Mouse (Mus musculus): ENCODE data around the gene Exoc2. TPM values are rescaled to one million over a fixed set of nuclear protein-coding genes. Genes with fewer than 3 reads are reported as not detected.
A peak's percentile ranks its signal among the peaks of the same experiment; 100 is the strongest.

The Exoc2 gene
- total and polyA plus RNA-seq, 3 experiments: 22.1 to 26.0 TPM; not detected in 1

DNA sequence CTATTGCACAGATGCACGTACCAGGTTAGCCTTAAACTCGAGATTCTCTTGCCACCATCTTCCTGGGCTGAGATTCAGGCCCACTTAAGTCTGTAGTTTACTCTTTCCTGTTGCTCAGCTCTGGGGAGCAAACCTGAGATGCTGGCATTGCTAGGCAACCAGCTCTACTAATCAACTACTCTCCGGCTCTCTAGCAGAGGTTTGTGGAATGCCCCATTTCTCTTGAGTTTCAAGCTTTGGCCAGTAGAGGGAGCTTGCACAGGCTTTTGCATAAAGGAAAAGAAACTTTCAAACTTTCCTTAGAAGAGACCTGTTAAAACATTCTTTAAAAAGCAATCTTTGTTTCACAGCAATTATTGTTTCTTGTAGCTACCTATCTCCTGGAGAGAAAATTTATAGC, 19.9 kb upstream of the Exoc2 start (continued):
- TF ChIP-seq ELF1 (IDR thresholded peaks at IDR 0.05; ENCODE audit: low read depth, low read length) (no peak), GATA1 (IDR thresholded peaks at IDR 0.05; ENCODE audit: low read depth, low read length) (no peak), RAD21 (IDR thresholded peaks at IDR 0.05; ENCODE audit: low read depth, low read length) (peak; percentile 46), ZKSCAN1 (IDR thresholded peaks at IDR 0.05; ENCODE audit: low read depth, low read length) (no peak), E2F4 (IDR thresholded peaks at IDR 0.05; ENCODE audit: borderline replicate concordance, low read depth, low read length) (no peak)

DNA sequence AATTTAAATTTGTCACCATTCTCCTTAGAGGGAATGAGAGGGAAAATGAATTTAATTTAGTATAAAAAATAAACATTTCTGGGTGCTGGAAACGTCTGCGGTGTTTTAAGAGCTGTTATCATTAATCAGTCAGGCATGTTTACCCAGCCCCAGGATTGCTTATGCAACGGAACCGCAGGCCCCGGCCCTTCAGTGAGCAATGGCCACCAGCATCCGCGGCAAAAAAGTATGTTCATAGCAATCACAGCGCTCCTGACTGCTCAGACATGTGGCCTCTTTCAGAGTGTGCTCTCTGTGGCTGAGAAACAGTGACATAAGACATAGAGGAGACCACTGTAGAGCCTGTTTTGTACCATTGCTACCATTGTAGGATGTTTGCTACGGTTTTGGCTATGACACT, 16.3 kb upstream of the Exoc2 start:
- Histone ChIP-seq H3K9ac (ENCODE audit: control insufficient read depth, low read depth, low read length, poor library complexity, severe bottlenecking) (no peak overlapping the region), H3K27me3 (ENCODE audit: control insufficient read depth in 1 of 2, insufficient read depth in 2 of 2, low read length in 2 of 2) (peaks cover 2 to 11% of the 10 kb centered on the region in 2 experiments), H3K79me2 (ENCODE audit: control insufficient read depth, insufficient read depth, low read length, poor library complexity) (no peaks in the 10 kb centered on the region), H3K9me3 (replicated peaks; ENCODE audit: insufficient read depth, low read length) (no peaks in the 10 kb centered on the region), H3K4me1 (ENCODE audit: control insufficient read depth in 1 of 2, insufficient read depth in 2 of 2, low read length in 2 of 2) (no peaks in the 10 kb centered on the region), H3K27ac (ENCODE audit: control insufficient read depth, low read depth, low read length) (no peak overlapping the region), H3K36me3 (ENCODE audit: control insufficient read depth in 1 of 2, insufficient read depth in 2 of 2, low read length in 2 of 2) (no peaks in the 10 kb centered on the region), H3K4me3 (ENCODE audit: control insufficient read depth in 1 of 2, insufficient read depth in 1 of 2, low read depth in 2 of 2, low read length in 2 of 2) (no peak overlapping the region)
- DNase-seq (ENCODE audit: low read depth, low spot score): no peak
- TF ChIP-seq ZC3H11A (IDR thresholded peaks at IDR 0.05; ENCODE audit: low read depth, low read length) (no peak), MAFK (IDR thresholded peaks at IDR 0.05; ENCODE audit: borderline replicate concordance, low read depth, low read length) (no peak), USF1 (IDR thresholded peaks at IDR 0.05; ENCODE audit: low read depth, low read length) (no peak), POLR2AphosphoS5 (IDR thresholded peaks at IDR 0.05; ENCODE audit: borderline replicate concordance, low read depth, low read length) (no peak), E2F4 (IDR thresholded peaks at IDR 0.05; ENCODE audit: borderline replicate concordance, low read depth, low read length) (no peak), MYC (IDR thresholded peaks at IDR 0.05; ENCODE audit: low read depth, low read length) (no peak), GATA1 (IDR thresholded peaks at IDR 0.05; ENCODE audit: low read depth, low read length) (no peak), RAD21 (IDR thresholded peaks at IDR 0.05; ENCODE audit: low read depth, low read length) (no peak), JUND (IDR thresholded peaks at IDR 0.05; ENCODE audit: low read depth, low read length) (no peak), BHLHE40 (IDR thresholded peaks at IDR 0.05; ENCODE audit: borderline replicate concordance, low read depth, low read length) (no peak), POLR2AphosphoS2 (IDR thresholded peaks at IDR 0.05; ENCODE audit: low read length) (no peak), MEF2A (IDR thresholded peaks at IDR 0.05; ENCODE audit: extremely low read depth, insufficient replicate concordance, low read depth, low read length, poor library complexity, severe bottlenecking) (no peak), ZMIZ1 (IDR thresholded peaks at IDR 0.05; ENCODE audit: low read depth, low read length) (no peak), EP300 (IDR thresholded peaks at IDR 0.05; ENCODE audit: low read depth in 1 of 2, low read length in 2 of 2) (no peak), KAT2A (conservative IDR thresholded peaks at IDR 0.05; ENCODE audit: low read depth, low read length) (no peak), POLR2A (IDR thresholded peaks at IDR 0.05; ENCODE audit: control insufficient read depth in 1 of 2, insufficient read depth in 1 of 2, low read depth in 1 of 2, low read length in 2 of 2, poor library complexity in 1 of 2) (no peak)

DNA sequence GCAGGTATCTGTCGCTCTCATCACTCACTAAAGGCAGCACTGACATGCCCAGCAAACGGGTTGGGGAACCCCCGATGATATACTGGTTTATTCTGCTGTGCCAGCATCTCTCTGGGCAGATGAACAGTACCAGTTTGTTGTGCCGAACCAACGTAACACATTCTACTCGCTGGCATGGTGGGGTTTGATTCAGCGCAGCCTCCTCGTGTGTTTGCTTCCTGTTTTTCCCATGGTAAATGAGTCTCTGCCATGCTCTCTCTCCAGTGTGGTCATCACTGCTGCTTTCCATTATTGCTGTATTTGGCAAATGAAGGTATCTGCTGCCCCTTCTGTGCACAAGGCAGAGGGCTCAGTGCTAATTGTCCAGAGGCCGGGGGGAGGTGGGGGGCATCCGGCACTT, 15.8 kb upstream of the Exoc2 start:
- no peaks in the 10 kb centered on the region for H3K9me3 ChIP-seq (replicated peaks; ENCODE audit: insufficient read depth, low read length)
- TF ChIP-seq ZNF384 (IDR thresholded peaks at IDR 0.05; ENCODE audit: low read depth, low read length): no peak
- TF ChIP-seq NRF1 (IDR thresholded peaks at IDR 0.05; ENCODE audit: insufficient read depth, low read depth, low read length, poor library complexity, severe bottlenecking): no peak
- TF ChIP-seq NELFE (IDR thresholded peaks at IDR 0.05; ENCODE audit: low read depth, low read length): no peak
- no peak for TF ChIP-seq GATA1 (IDR thresholded peaks at IDR 0.05; ENCODE audit: low read depth, low read length)
- TF ChIP-seq MAFK (IDR thresholded peaks at IDR 0.05; ENCODE audit: borderline replicate concordance, low read depth, low read length): no peak
- no peak for TF ChIP-seq KAT2A (conservative IDR thresholded peaks at IDR 0.05; ENCODE audit: low read depth, low read length)
- TF ChIP-seq ETS1 (IDR thresholded peaks at IDR 0.05; ENCODE audit: low read depth, low read length): no peak
- no peak for TF ChIP-seq RAD21 (IDR thresholded peaks at IDR 0.05; ENCODE audit: low read depth, low read length)
- TF ChIP-seq TBP (IDR thresholded peaks at IDR 0.05; ENCODE audit: low read depth, low read length): no peak
- no peak for TF ChIP-seq ZC3H11A (IDR thresholded peaks at IDR 0.05; ENCODE audit: low read depth, low read length)
- TF ChIP-seq BHLHE40 (IDR thresholded peaks at IDR 0.05; ENCODE audit: borderline replicate concordance, low read depth, low read length): no peak
- no peak for TF ChIP-seq EP300 (IDR thresholded peaks at IDR 0.05; ENCODE audit: low read depth in 1 of 2, low read length in 2 of 2)
- no peak for TF ChIP-seq TAL1 (IDR thresholded peaks at IDR 0.05; ENCODE audit: low read length)
- no peak for TF ChIP-seq MAX (IDR thresholded peaks at IDR 0.05; ENCODE audit: low read length)
- no peak for TF ChIP-seq JUND (IDR thresholded peaks at IDR 0.05; ENCODE audit: low read depth, low read length)
- TF ChIP-seq ZMIZ1 (IDR thresholded peaks at IDR 0.05; ENCODE audit: low read depth, low read length): no peak
- no peak for TF ChIP-seq RCOR1 (IDR thresholded peaks at IDR 0.05; ENCODE audit: low read depth, low read length)
- no peak for TF ChIP-seq ELF1 (IDR thresholded peaks at IDR 0.05; ENCODE audit: low read depth, low read length)
- no peak for TF ChIP-seq SMC3 (IDR thresholded peaks at IDR 0.05; ENCODE audit: low read depth, low read length)
- no peak for DNase-seq (ENCODE audit: low read depth, low spot score)
- no peaks in the 10 kb centered on the region for H3K4me1 ChIP-seq (ENCODE audit: control insufficient read depth in 1 of 2, insufficient read depth in 2 of 2, low read length in 2 of 2)
- no peak overlapping the region for H3K4me3 ChIP-seq (ENCODE audit: control insufficient read depth in 1 of 2, insufficient read depth in 1 of 2, low read depth in 2 of 2, low read length in 2 of 2)
- no peaks in the 10 kb centered on the region for H3K36me3 ChIP-seq (ENCODE audit: control insufficient read depth in 1 of 2, insufficient read depth in 2 of 2, low read length in 2 of 2)
- no peak overlapping the region for H3K9ac ChIP-seq (ENCODE audit: control insufficient read depth, low read depth, low read length, poor library complexity, severe bottlenecking)
- no peak overlapping the region for H3K27ac ChIP-seq (ENCODE audit: control insufficient read depth, low read depth, low read length)
- no peaks in the 10 kb centered on the region for H3K79me2 ChIP-seq (ENCODE audit: control insufficient read depth, insufficient read depth, low read length, poor library complexity)
- H3K27me3 ChIP-seq (ENCODE audit: control insufficient read depth in 1 of 2, insufficient read depth in 2 of 2, low read length in 2 of 2): peaks cover 2 to 11% of the 10 kb centered on the region in 2 experiments
